Mouse (Mus musculus): ENCODE results near the gene Pkd1l1.

- TF ChIP-seq POLR2A (IDR thresholded peaks at IDR 0.05; ENCODE audit: borderline replicate concordance, control insufficient read depth, low read depth, low read length) = no peak
- TF ChIP-seq CTCF (IDR thresholded peaks at IDR 0.05; ENCODE audit: control insufficient read depth, insufficient read depth, low read length) = no peak
Measured at GRCm38 (mm10) chr11:8804178-8804577, 168.9 kb downstream of the Pkd1l1 start.

Data from bone marrow, adult 2 months (tissue).